Mouse (Mus musculus) ES-Bruce4 (cell line): ENCODE results near the gene Tph2. TPM values are rescaled to one million over a fixed set of nuclear protein-coding genes. Genes with fewer than 3 reads are reported as not detected.

Source experiments
- H3K27ac ChIP-seq: 2 replicates; pipeline ENCODE4 v1.5.1; 2012; ENCODE audit warnings: low read length, inconsistent platforms; ENCODE audit not compliant: insufficient read depth
- H3K27me3 ChIP-seq: 2 replicates; pipeline ENCODE4 v1.6.1; 2012; ENCODE audit warnings: mild to moderate bottlenecking, low read length, inconsistent platforms; ENCODE audit not compliant: control insufficient read depth, poor library complexity, insufficient read depth, severe bottlenecking
- H3K36me3 ChIP-seq: 2 replicates; pipeline ENCODE4 v1.6.1; 2012; ENCODE audit warnings: inconsistent platforms, mild to moderate bottlenecking, low read length, moderate library complexity; ENCODE audit not compliant: control insufficient read depth, poor library complexity, insufficient read depth, severe bottlenecking
- H3K4me1 ChIP-seq: one replicate; pipeline ENCODE4 v1.8.1; 2011; ENCODE audit warnings: low read length; ENCODE audit not compliant: control insufficient read depth, insufficient read depth
- H3K4me3 ChIP-seq: 2 replicates; pipeline ENCODE4 v1.5.1; 2011; ENCODE audit warnings: low read depth, mild to moderate bottlenecking, low read length
- H3K9ac ChIP-seq: 2 replicates; pipeline ENCODE4 v1.6.1; 2012; ENCODE audit warnings: low read depth, mild to moderate bottlenecking, inconsistent platforms; ENCODE audit not compliant: poor library complexity, severe bottlenecking
- H3K9me3 ChIP-seq: replicated peaks from 2 replicates; pipeline ENCODE4 v1.6.1; 2012; ENCODE audit warnings: mild to moderate bottlenecking, low read length, inconsistent platforms; ENCODE audit not compliant: control insufficient read depth, poor library complexity, insufficient read depth, severe bottlenecking
- CTCF ChIP-seq: IDR thresholded peaks from one replicate; pipeline ENCODE4 v1.8.1; 2011; ENCODE audit warnings: low read depth, low read length
- EP300 ChIP-seq: IDR thresholded peaks from 2 replicates; pipeline ENCODE4 v1.6.1; 2011; ENCODE audit warnings: low read depth, low read length; ENCODE audit not compliant: insufficient read depth
- POLR2A ChIP-seq: IDR thresholded peaks from one replicate; pipeline ENCODE4 v1.8.1; 2011; ENCODE audit warnings: low read length; ENCODE audit not compliant: insufficient read depth
- polyA plus RNA-seq: library from polyadenylated mRNA; stranded (reverse); fragments of >200 nt; gene quantifications from 2 replicates; pipeline ENCODE4 v1.2.4, GENCODE M21; 2011; ENCODE audit warnings: low read depth; ENCODE audit not compliant: missing spikeins, insufficient read depth, insufficient read length

Tph2 gene
- polyA plus RNA-seq, 1 experiment = not detected

DNA sequence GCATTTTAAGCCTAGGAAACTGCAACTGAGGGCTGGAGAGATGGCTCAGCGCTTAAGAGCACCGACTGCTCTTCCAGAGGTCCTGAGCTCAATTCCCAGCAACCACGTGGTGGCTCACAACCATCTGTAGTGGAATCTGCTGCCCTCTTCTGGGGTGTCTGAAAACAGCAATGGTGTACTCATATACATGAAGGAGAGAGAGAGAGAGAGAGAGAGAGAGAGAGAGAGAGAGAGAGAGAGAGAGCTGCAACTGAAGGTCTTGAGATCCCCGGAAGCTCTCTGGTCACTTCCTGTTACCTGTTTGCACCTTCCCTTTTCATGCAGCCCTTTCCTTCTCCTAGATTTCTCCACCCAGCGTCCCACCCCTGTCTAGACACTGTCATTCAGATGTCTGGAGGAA, 24.5 kb downstream of the Tph2 start:
- H3K36me3 ChIP-seq = no peaks in the 10 kb centered on the region
- H3K9ac ChIP-seq = no peak overlapping the region
- no peak overlapping the region for H3K4me3 ChIP-seq
- peaks cover 2% of the 10 kb centered on the region for H3K4me1 ChIP-seq
- no peak overlapping the region for H3K27ac ChIP-seq
- peaks cover 2% of the 10 kb centered on the region; the same call in 1 of the 2 replicates for H3K27me3 ChIP-seq
- TF ChIP-seq CTCF = no peak
- no peak for TF ChIP-seq POLR2A
- TF ChIP-seq EP300 = no peak
- no peaks in the 10 kb centered on the region for H3K9me3 ChIP-seq

GRCm38 (mm10) chr10:115147308-115147707, 37.5 kb downstream of the Tph2 start:
- TF ChIP-seq CTCF = no peak
- TF ChIP-seq POLR2A = no peak
- no peak for TF ChIP-seq EP300
- Histone ChIP-seq H3K27ac (no peak overlapping the region), H3K9ac (no peak overlapping the region)

GRCm38 (mm10) chr10:115146257-115146898, 38.4 kb downstream of the Tph2 start:
- Histone ChIP-seq H3K36me3 (no peaks in the 10 kb centered on the region), H3K27me3 (no peaks in the 10 kb centered on the region), H3K9ac (no peak overlapping the region), H3K4me1 (no peaks in the 10 kb centered on the region), H3K27ac (no peak overlapping the region), H3K9me3 (no peaks in the 10 kb centered on the region), H3K4me3 (no peak overlapping the region)
- TF ChIP-seq POLR2A (no peak), CTCF (no peak), EP300 (no peak)

More at GRCm38 (mm10) chr10:115147308-115147707, 37.5 kb downstream of the Tph2 start:
- H3K9me3 ChIP-seq = no peaks in the 10 kb centered on the region
- H3K4me1 ChIP-seq = no peaks in the 10 kb centered on the region
- H3K36me3 ChIP-seq = no peaks in the 10 kb centered on the region
- H3K4me3 ChIP-seq = no peak overlapping the region
- H3K27me3 ChIP-seq = no peaks in the 10 kb centered on the region

GRCm38 (mm10) chr10:115144542-115144941, 40.3 kb downstream of the Tph2 start:
- no peaks in the 10 kb centered on the region for H3K9me3 ChIP-seq
- no peak overlapping the region for H3K9ac ChIP-seq
- H3K4me1 ChIP-seq = no peaks in the 10 kb centered on the region
- TF ChIP-seq POLR2A (no peak), CTCF (no peak), EP300 (no peak)
- H3K27me3 ChIP-seq = no peaks in the 10 kb centered on the region
- no peak overlapping the region for H3K4me3 ChIP-seq
- no peak overlapping the region for H3K27ac ChIP-seq
- no peaks in the 10 kb centered on the region for H3K36me3 ChIP-seq

DNA sequence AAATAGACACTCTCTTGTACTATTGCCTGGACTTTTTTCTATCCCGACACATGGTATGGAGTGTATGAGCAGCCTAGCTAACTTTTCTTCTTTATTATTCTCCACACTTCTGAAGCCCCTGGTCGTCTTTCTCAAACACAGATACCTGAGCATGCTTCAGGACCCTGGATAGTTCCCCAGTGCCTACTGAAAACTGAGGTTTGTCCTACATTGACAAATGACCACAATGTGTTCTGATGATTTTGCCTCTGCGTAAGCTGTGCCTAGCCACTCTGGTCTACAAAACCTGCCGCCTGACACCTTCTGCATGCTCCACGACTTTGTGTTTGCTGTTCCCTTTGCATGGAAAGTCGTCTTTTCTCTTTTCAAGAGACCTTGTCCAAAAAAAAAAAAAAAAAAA, 41.2 kb downstream of the Tph2 start:
- Histone ChIP-seq H3K9ac (no peak overlapping the region), H3K27ac (no peak overlapping the region), H3K27me3 (no peaks in the 10 kb centered on the region), H3K4me3 (no peak overlapping the region), H3K4me1 (no peaks in the 10 kb centered on the region), H3K36me3 (no peaks in the 10 kb centered on the region), H3K9me3 (no peaks in the 10 kb centered on the region)
- TF ChIP-seq EP300 = no peak
- no peak for TF ChIP-seq POLR2A
- TF ChIP-seq CTCF = no peak

- Histone ChIP-seq H3K4me3 (no peak overlapping the region), H3K9ac (no peak overlapping the region), H3K9me3 (no peaks in the 10 kb centered on the region), H3K27ac (no peak overlapping the region), H3K36me3 (no peaks in the 10 kb centered on the region), H3K4me1 (no peaks in the 10 kb centered on the region), H3K27me3 (no peaks in the 10 kb centered on the region)
- no peak for TF ChIP-seq EP300
- no peak for TF ChIP-seq POLR2A
- TF ChIP-seq CTCF = no peak
These were observed 47.8 kb downstream of the Tph2 start for GRCm38 (mm10) chr10:115137016-115137415.
